Mouse (Mus musculus) gastrocnemius, adult 2 months (tissue): ENCODE measurements around the gene Pus3. TPM values are rescaled to one million over a fixed set of nuclear protein-coding genes. Genes with fewer than 3 reads are reported as not detected.
A peak's percentile ranks its signal among the peaks of the same experiment; 100 is the strongest.

Experiments
- DNase-seq: peaks from one replicate; pipeline ENCODE4 v3.0.0; 2022
- H3K27ac ChIP-seq: fragments of 200-600 bp; 2 replicates; pipeline ENCODE4 v1.8.1; 2022; ENCODE audit warnings: mild to moderate bottlenecking
- H3K4me3 ChIP-seq: fragments of 200-600 bp; 2 replicates; pipeline ENCODE4 v1.8.1; 2022; ENCODE audit warnings: mild to moderate bottlenecking, moderate library complexity
- CTCF ChIP-seq: fragments of 200-600 bp; IDR thresholded peaks from 2 replicates; pipeline ENCODE4 v1.8.1; 2022; ENCODE audit warnings: antibody characterized with exemption, mild to moderate bottlenecking, moderate library complexity
- intact Hi-C: fragments of 180-260 bp; cut with DNase I; formaldehyde crosslinking; loops from one replicate; pipeline ENCODE4 v1.15.1; 2025
- total RNA-seq, 2 experiments: library from RNA; stranded (reverse); gene quantifications; 2 replicates each; pipeline ENCODE4 v1.2.3; 2021

Pus3 gene
- total RNA-seq, 2 experiments from 2014 or later = 9.0 to 9.1 TPM

GRCm38 (mm10) chr9:35533266-35533665 lies 25.1 kb upstream of the Pus3 start:
- TF ChIP-seq CTCF = no peak
- intact Hi-C loops = no loop called here
- no peak for DNase-seq
- H3K27ac ChIP-seq = no peak overlapping the region
- no peak overlapping the region for H3K4me3 ChIP-seq

- H3K27ac ChIP-seq = no peak overlapping the region
- TF ChIP-seq CTCF = peak; percentile 91
- DNase-seq = no peak
- intact Hi-C loops = loop anchor here (1.0 kb wide), 1 partner anchor 253 kb away; no protein-coding TSS in a partner anchor
- no peak overlapping the region for H3K4me3 ChIP-seq
Observed at GRCm38 (mm10) chr9:35535110-35535509, 23.3 kb upstream of the Pus3 start.

DNA sequence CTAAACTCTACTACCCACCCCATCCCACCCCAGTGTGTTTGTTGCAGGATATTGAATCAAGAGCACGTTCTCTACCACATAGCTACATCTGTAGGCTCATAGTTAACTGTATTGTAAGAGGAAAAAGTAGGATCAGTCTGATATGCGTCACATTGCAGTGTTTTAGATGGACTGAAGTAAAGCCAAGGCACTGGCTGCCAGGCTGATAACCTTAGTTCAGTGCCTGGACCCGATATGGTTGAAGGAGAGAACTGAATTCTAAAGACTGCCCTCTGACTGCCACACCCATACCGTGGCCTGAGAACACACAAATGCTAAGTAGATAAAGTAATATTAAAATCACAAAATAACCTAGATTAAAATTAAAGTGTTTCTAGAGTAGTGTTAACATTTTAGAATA lies 22.5 kb upstream of the Pus3 start:
- Histone ChIP-seq H3K27ac (no peak overlapping the region), H3K4me3 (no peak overlapping the region)
- intact Hi-C loops = loop anchor here (1.0 kb wide), 1 partner anchor 254 kb away; no protein-coding TSS in a partner anchor
- DNase-seq = no peak
- no peak for TF ChIP-seq CTCF

DNA sequence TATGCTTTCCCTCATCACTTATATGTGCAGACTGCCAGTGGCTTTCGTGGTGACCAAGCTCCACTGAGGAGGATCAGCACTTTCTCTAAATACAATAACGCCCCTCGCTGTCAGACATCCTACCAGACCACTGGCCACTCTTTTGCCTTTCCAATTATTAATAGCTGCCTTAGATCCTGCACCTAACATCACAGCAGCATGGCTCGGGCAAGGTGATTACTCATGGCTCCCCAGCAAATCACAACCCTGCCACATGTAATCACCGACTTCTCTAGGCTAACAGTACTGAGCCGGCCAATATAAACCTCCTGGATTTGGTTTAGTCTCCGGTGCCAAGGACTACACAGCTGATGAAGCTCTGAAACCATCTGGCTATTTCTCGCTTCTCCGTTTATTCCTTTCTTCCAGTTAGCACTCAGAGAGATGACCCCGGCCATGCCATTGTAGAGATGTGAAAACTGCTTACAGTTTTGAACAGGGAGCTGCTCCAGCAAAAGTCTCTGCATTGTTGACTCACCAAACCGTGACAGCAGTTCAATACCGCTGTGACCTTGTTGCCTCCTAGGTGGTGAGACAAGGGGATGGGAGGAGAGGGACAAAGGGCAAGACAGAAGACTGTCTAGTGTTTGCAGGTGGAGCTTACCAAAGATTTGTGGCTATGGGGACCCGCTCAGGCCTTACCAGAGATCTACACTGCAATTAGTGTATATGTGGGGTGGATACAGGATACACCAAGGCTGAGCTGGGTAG lies 19.2 kb upstream of the Pus3 start:
- no peak for DNase-seq
- Histone ChIP-seq H3K27ac (no peak overlapping the region), H3K4me3 (no peak overlapping the region)
- intact Hi-C loops = no loop called here
- no peak for TF ChIP-seq CTCF

DNA sequence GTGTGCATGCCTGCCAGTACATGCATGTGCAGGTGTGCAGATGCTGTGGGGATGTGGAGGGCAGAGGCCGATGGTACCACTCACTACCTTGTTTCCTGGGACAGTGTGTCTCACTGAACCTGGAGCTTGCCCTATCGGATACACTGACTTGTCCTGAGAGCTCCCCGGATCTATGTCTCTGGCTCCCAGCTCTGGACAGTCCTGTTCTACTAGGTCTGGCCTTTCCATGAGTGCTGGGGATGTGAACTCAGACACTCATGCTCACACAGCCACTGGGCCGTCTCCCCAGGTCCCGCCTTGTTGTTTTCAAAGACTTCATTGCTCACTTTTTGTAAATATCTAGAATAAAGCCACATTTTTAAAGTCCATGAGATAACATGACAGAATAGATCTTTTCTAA lies 17.4 kb upstream of the Pus3 start:
- H3K27ac ChIP-seq = no peak overlapping the region
- no peak overlapping the region for H3K4me3 ChIP-seq
- intact Hi-C loops = no loop called here
- DNase-seq = no peak
- TF ChIP-seq CTCF = no peak

- Histone ChIP-seq H3K4me3 (no peak overlapping the region), H3K27ac (no peak overlapping the region)
- peak; percentile 80 for DNase-seq
- TF ChIP-seq CTCF = peak; percentile 87
- intact Hi-C loops = no loop called here
Observed at GRCm38 (mm10) chr9:35541488-35541887, 16.9 kb upstream of the Pus3 start.

DNA sequence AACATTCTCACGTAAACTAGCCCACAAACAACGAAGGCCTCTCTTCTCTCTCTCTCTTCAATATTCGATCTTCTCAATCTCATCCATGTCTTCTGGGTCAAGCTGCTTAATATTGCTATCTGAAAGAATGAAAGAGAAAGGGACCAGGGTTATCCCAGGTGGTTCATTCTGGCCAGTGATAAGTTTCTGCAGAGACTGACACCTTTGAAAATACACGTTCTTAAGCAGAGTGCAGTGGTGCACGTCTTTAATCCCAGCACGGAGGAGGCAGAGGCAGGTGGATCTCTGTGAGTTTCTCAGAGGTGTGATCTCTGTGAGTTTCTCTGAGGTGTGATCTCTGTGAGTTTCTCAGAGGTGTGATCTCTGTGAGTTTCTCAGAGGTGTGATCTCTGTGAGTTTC lies 16.5 kb upstream of the Pus3 start:
- intact Hi-C loops = no loop called here
- Histone ChIP-seq H3K4me3 (no peak overlapping the region), H3K27ac (no peak overlapping the region)
- TF ChIP-seq CTCF = no peak
- no peak for DNase-seq

DNA sequence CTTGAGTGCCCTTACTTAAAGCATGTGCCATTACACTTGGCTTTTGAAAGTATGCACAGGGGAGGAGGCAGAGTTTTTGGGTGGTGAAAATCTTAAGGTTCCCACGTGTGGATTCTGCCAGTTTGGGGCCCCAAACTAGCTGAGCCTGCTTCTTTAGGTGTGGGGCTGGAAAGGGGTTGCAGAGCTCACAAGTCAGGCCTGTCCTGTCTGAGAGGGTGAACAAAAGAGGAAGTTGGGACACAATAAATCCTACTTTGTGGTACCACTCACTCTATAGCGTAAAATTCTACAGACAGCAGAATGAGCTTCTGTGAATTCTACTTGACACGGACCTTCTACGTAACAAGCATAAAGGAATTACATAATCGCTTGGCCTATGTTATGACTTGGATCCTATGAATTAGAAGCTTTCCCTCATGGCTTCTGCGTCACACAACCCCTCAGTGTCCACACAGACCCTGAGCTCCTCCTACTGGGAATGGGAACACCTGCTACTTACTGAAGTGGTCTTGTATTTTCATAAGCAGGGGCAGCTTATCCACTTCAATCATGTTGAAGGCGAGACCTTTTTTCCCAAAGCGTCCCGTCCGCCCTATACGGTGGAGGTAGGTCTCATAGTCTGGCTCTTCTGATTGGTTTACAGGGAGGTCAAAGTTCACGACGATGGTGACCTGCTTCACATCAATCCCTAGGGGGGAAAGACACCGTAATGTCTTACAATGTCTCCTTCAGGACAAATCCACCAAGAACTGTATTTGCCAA lies 15.1 kb upstream of the Pus3 start:
- Histone ChIP-seq H3K4me3 (no peak overlapping the region), H3K27ac (no peak overlapping the region)
- no peak for DNase-seq
- TF ChIP-seq CTCF = no peak
- intact Hi-C loops = no loop called here

- intact Hi-C loops = no loop called here
- Histone ChIP-seq H3K27ac (no peak overlapping the region), H3K4me3 (no peak overlapping the region)
- peak; percentile 55 for DNase-seq
- no peak for TF ChIP-seq CTCF
Observed at GRCm38 (mm10) chr9:35544666-35545065, 13.7 kb upstream of the Pus3 start.

DNA sequence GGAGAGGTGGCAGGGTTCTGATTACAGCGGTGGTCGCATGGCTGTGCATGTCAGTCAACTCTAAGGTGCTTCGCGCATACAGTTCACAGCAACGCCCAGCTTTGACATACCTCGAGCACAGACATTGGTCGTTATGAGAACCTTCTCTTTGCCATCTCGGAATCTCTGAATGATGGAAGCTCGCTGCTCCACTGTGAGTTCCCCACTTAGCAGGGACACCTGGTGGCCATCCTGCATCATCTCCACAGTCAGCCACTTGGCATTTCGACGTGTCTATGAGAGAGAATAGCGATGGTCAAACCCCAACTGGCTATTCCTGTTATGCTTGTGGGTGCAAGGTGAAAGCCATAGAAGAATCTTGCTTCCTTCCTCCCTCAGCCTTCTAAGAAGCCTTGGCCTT lies 12.7 kb upstream of the Pus3 start:
- intact Hi-C loops = no loop called here
- Histone ChIP-seq H3K4me3 (no peak overlapping the region), H3K27ac (no peak overlapping the region)
- DNase-seq = no peak
- no peak for TF ChIP-seq CTCF

GRCm38 (mm10) chr9:35546745-35547144 lies 11.7 kb upstream of the Pus3 start:
- TF ChIP-seq CTCF = no peak
- intact Hi-C loops = no loop called here
- Histone ChIP-seq H3K4me3 (no peak overlapping the region), H3K27ac (no peak overlapping the region)
- DNase-seq = no peak

- no peak for DNase-seq
- intact Hi-C loops = no loop called here
- H3K27ac ChIP-seq = no peak overlapping the region
- TF ChIP-seq CTCF = no peak
- no peak overlapping the region for H3K4me3 ChIP-seq
Observed at GRCm38 (mm10) chr9:35548455-35548854, 9.9 kb upstream of the Pus3 start.

DNA sequence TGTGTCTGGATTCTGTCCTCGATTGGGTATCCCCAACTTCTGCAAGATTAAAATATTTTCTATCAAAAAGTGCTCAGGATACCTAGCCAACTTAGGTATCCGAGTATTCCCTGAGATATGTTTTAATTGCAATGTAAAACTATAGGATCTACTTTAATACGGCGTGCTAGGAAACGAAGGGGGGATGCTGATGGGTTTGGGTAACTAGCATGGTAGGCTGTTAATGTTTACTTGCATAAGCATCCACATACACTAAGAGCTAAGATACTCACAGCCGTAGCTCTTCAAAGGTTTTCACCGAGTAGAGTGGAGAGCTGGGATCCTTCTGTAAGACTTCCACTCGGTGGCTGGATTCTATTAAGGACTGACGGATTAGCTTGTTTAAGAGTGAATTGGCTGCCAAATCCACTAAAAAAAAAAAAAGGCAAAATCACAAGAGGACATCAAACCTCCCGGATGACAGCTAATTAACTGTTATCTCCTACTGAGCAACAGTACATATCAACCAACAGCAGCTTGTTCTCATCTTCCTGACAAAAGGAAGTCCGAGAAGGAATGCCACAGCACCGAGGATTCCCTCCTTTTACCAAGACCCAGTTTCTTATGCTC lies 1.8 kb upstream of the Pus3 start:
- TF ChIP-seq CTCF = no peak
- Histone ChIP-seq H3K4me3 (no peak overlapping the region), H3K27ac (no peak overlapping the region)
- intact Hi-C loops = loop anchor here (10.0 kb wide), 1 partner anchor 602 kb away; no protein-coding TSS in a partner anchor
- DNase-seq = no peak
